Mouse (Mus musculus): ENCODE measurements around the gene Nostrin. TPM values are rescaled to one million over a fixed set of nuclear protein-coding genes. Genes with fewer than 3 reads are reported as not detected.

Gene Nostrin
- polyA plus RNA-seq, 1 experiment from 2014 or later, result 2.4 TPM

DNA sequence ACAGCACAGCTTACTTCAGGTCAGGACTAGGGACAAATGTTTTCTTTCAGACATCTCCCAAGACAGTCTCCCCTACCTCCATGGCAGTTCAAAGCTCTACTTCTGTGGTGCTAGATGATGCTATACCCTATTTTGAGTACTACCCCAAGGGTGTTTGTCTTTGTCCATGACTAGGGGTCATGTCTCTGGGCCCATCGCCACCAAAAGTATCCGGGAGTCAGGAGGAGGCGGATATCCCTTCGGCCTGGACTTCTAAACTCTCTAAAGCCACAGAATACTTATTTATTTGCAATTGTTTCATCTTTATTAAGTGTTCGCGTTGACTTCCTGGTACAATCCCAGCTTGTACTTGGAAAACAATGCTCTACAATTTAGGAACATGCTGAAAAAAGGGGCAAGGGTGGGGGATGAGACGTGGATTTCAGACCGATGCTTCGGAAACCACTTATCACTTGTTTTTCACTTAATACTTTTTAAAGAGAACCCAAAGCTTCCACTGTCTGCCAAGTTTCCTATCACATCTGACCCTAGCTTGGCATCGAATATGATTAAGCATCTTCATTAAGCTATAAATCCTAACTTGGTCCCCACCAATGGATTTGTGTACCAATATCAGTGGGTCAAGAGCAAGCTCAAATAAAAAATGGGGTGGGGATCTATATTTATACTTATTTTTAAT is 1.9 kb downstream of the Nostrin start:
- H3K9ac ChIP-seq (ENCODE audit: low read depth, low read length), result no peak overlapping the region
- no peak overlapping the region for H3K27ac ChIP-seq (ENCODE audit: low read depth, low read length)
- H3K4me3 ChIP-seq (ENCODE audit: low read length), result no peak overlapping the region
- no peak for ATAC-seq
- H3K4me2 ChIP-seq (ENCODE audit: low read length), result no peak overlapping the region
- H3K27me3 ChIP-seq (replicated peaks; ENCODE audit: control insufficient read depth, insufficient read depth, low read length), result no peaks in the 10 kb centered on the region
- no peaks in the 10 kb centered on the region for H3K4me1 ChIP-seq (ENCODE audit: control insufficient read depth, insufficient read depth, low read depth, low read length)
- 87% methylated on average over 10 of the region's 10 CpGs for WGBS
- H3K9me3 ChIP-seq (ENCODE audit: control insufficient read depth, low read length), result no peaks in the 10 kb centered on the region
- H3K36me3 ChIP-seq (ENCODE audit: control insufficient read depth, insufficient read depth, low read length), result no peaks in the 10 kb centered on the region

- 57% methylated on average over 4 of the region's 4 CpGs for WGBS
- Histone ChIP-seq H3K9me3 (ENCODE audit: control insufficient read depth, low read length) (no peaks in the 10 kb centered on the region), H3K4me3 (ENCODE audit: low read length) (no peak overlapping the region), H3K27me3 (replicated peaks; ENCODE audit: control insufficient read depth, insufficient read depth, low read length) (no peaks in the 10 kb centered on the region), H3K4me1 (ENCODE audit: control insufficient read depth, insufficient read depth, low read depth, low read length) (no peaks in the 10 kb centered on the region), H3K36me3 (ENCODE audit: control insufficient read depth, insufficient read depth, low read length) (no peaks in the 10 kb centered on the region), H3K9ac (ENCODE audit: low read depth, low read length) (no peak overlapping the region), H3K4me2 (ENCODE audit: low read length) (no peak overlapping the region), H3K27ac (ENCODE audit: low read depth, low read length) (no peak overlapping the region)
- ATAC-seq, result no peak
Observed at GRCm38 (mm10) chr2:69138759-69139158, 3.2 kb downstream of the Nostrin start.

GRCm38 (mm10) chr2:69140215-69140614 is 4.6 kb downstream of the Nostrin start:
- 64% methylated on average over 2 of the region's 2 CpGs for WGBS
- no peak for ATAC-seq

DNA sequence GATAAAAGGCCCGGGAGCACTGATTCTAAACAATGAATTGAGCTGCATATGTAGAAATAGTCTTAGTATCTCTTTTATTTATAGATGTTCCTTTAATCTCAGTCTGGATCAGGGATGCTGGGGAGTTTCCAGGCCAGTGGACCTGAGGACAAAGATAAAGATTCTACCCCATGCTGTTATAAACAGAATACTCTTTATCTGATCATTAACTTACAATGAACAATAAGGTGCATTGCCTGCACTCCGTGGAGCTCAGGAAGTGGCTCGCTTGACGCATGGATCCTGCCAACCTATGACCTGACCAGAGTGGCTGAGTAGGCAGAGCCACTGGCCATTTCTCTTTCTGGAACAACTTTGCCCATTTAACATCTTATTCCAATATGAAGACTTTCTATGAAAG is 5.2 kb downstream of the Nostrin start:
- 55% methylated on average over 4 of the region's 4 CpGs for WGBS

More at GRCm38 (mm10) chr2:69140215-69140614, 4.6 kb downstream of the Nostrin start:
- Histone ChIP-seq H3K9me3 (ENCODE audit: control insufficient read depth, low read length) (no peaks in the 10 kb centered on the region), H3K4me2 (ENCODE audit: low read length) (no peak overlapping the region), H3K27me3 (replicated peaks; ENCODE audit: control insufficient read depth, insufficient read depth, low read length) (no peaks in the 10 kb centered on the region), H3K9ac (ENCODE audit: low read depth, low read length) (no peak overlapping the region), H3K36me3 (ENCODE audit: control insufficient read depth, insufficient read depth, low read length) (no peaks in the 10 kb centered on the region), H3K27ac (ENCODE audit: low read depth, low read length) (no peak overlapping the region), H3K4me3 (ENCODE audit: low read length) (no peak overlapping the region), H3K4me1 (ENCODE audit: control insufficient read depth, insufficient read depth, low read depth, low read length) (no peaks in the 10 kb centered on the region)

GRCm38 (mm10) chr2:69148691-69149090 is 13.1 kb downstream of the Nostrin start:
- Histone ChIP-seq H3K4me2 (ENCODE audit: low read length) (no peak overlapping the region), H3K9me3 (ENCODE audit: control insufficient read depth, low read length) (no peaks in the 10 kb centered on the region), H3K9ac (ENCODE audit: low read depth, low read length) (no peak overlapping the region), H3K36me3 (ENCODE audit: control insufficient read depth, insufficient read depth, low read length) (no peaks in the 10 kb centered on the region), H3K27ac (ENCODE audit: low read depth, low read length) (no peak overlapping the region), H3K4me1 (ENCODE audit: control insufficient read depth, insufficient read depth, low read depth, low read length) (no peaks in the 10 kb centered on the region), H3K4me3 (ENCODE audit: low read length) (no peak overlapping the region), H3K27me3 (replicated peaks; ENCODE audit: control insufficient read depth, insufficient read depth, low read length) (no peaks in the 10 kb centered on the region)
- 74% methylated on average over 3 of the region's 3 CpGs for WGBS
- no peak for ATAC-seq

More for the DNA sequence above, 5.2 kb downstream of the Nostrin start:
- no peak for ATAC-seq
- Histone ChIP-seq H3K9me3 (ENCODE audit: control insufficient read depth, low read length) (no peaks in the 10 kb centered on the region), H3K4me3 (ENCODE audit: low read length) (no peak overlapping the region), H3K4me2 (ENCODE audit: low read length) (no peak overlapping the region), H3K9ac (ENCODE audit: low read depth, low read length) (no peak overlapping the region), H3K27me3 (replicated peaks; ENCODE audit: control insufficient read depth, insufficient read depth, low read length) (no peaks in the 10 kb centered on the region), H3K36me3 (ENCODE audit: control insufficient read depth, insufficient read depth, low read length) (no peaks in the 10 kb centered on the region), H3K27ac (ENCODE audit: low read depth, low read length) (no peak overlapping the region), H3K4me1 (ENCODE audit: control insufficient read depth, insufficient read depth, low read depth, low read length) (no peaks in the 10 kb centered on the region)

GRCm38 (mm10) chr2:69149154-69149553 is 13.6 kb downstream of the Nostrin start:
- Histone ChIP-seq H3K4me3 (ENCODE audit: low read length) (no peak overlapping the region), H3K9ac (ENCODE audit: low read depth, low read length) (no peak overlapping the region), H3K27me3 (replicated peaks; ENCODE audit: control insufficient read depth, insufficient read depth, low read length) (no peaks in the 10 kb centered on the region), H3K9me3 (ENCODE audit: control insufficient read depth, low read length) (no peaks in the 10 kb centered on the region), H3K36me3 (ENCODE audit: control insufficient read depth, insufficient read depth, low read length) (no peaks in the 10 kb centered on the region), H3K27ac (ENCODE audit: low read depth, low read length) (no peak overlapping the region), H3K4me2 (ENCODE audit: low read length) (no peak overlapping the region), H3K4me1 (ENCODE audit: control insufficient read depth, insufficient read depth, low read depth, low read length) (no peaks in the 10 kb centered on the region)
- no peak for ATAC-seq
- WGBS, result 91% methylated on average over 10 of the region's 10 CpGs

GRCm38 (mm10) chr2:69150841-69151240 is 15.2 kb downstream of the Nostrin start:
- Histone ChIP-seq H3K4me1 (ENCODE audit: control insufficient read depth, insufficient read depth, low read depth, low read length) (no peaks in the 10 kb centered on the region), H3K9ac (ENCODE audit: low read depth, low read length) (no peak overlapping the region), H3K9me3 (ENCODE audit: control insufficient read depth, low read length) (no peaks in the 10 kb centered on the region), H3K4me3 (ENCODE audit: low read length) (no peak overlapping the region), H3K4me2 (ENCODE audit: low read length) (no peak overlapping the region), H3K27ac (ENCODE audit: low read depth, low read length) (no peak overlapping the region), H3K36me3 (ENCODE audit: control insufficient read depth, insufficient read depth, low read length) (no peaks in the 10 kb centered on the region), H3K27me3 (replicated peaks; ENCODE audit: control insufficient read depth, insufficient read depth, low read length) (no peaks in the 10 kb centered on the region)
- WGBS, result 82% methylated on average over 5 of the region's 5 CpGs
- no peak for ATAC-seq

DNA sequence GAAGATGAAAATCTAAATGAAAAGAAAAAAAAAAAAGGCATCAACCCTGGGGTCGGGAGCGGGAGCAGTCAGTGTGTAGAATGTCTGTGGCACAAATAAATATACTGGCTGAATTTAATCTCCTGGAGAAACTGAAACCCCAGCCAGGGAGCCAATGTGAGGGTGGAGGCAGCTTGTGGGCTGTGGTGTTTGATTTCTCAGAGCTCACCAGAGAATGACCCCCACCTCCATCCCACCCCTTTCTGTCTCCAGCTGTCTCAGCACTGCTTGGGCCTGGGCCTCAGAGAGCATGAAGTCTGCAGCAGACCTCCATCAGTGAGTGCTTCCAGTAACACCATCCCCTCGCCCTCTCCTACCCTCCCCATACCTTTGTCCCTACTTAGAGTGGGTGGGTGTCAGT is 20.3 kb downstream of the Nostrin start:
- ATAC-seq, result no peak
- Histone ChIP-seq H3K27ac (ENCODE audit: low read depth, low read length) (no peak overlapping the region), H3K27me3 (replicated peaks; ENCODE audit: control insufficient read depth, insufficient read depth, low read length) (no peaks in the 10 kb centered on the region), H3K4me3 (ENCODE audit: low read length) (no peak overlapping the region), H3K36me3 (ENCODE audit: control insufficient read depth, insufficient read depth, low read length) (no peaks in the 10 kb centered on the region), H3K9me3 (ENCODE audit: control insufficient read depth, low read length) (no peaks in the 10 kb centered on the region), H3K4me1 (ENCODE audit: control insufficient read depth, insufficient read depth, low read depth, low read length) (no peaks in the 10 kb centered on the region), H3K9ac (ENCODE audit: low read depth, low read length) (no peak overlapping the region), H3K4me2 (ENCODE audit: low read length) (no peak overlapping the region)
- 76% methylated on average over 3 of the region's 3 CpGs for WGBS

DNA sequence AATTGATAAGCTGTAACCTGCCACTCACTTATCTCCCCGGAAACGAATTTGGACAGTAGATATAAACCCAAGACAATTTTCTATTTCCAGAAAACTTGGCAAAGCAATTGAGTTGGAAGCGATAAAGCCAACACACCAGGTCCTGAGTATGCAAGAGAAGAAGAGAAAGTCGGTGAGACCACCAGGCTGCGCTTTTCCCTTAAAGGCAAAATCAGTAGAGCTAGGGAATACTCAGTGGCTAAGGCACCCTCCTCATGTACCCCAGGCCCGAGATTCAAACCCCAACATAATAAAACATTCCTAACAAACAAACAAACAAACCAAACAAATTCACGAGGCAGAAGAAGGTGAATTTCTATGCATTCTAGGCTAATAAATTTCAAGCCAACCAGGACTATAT is 20.7 kb downstream of the Nostrin start:
- no peak for ATAC-seq

DNA sequence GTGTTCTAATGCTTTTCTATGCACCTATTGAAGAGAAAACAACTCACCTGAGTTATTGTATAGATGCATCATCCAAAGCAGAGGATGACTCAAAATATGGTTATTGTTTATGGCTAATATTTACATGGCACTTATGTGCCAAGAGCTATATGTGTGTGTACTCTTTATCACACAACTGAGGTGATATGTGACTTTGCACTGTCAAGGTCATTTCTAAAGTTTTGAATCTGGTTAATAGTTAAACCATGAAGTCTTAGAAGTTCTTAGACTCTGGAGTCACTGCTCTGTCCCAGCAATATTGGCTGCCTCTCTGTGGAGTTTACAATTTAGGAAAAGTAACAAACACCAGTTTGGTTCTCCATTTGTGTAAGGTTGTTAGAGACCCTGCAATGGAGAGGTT is 23.3 kb downstream of the Nostrin start:
- Histone ChIP-seq H3K9ac (ENCODE audit: low read depth, low read length) (no peak overlapping the region), H3K4me2 (ENCODE audit: low read length) (no peak overlapping the region), H3K36me3 (ENCODE audit: control insufficient read depth, insufficient read depth, low read length) (no peaks in the 10 kb centered on the region), H3K9me3 (ENCODE audit: control insufficient read depth, low read length) (no peaks in the 10 kb centered on the region), H3K27ac (ENCODE audit: low read depth, low read length) (no peak overlapping the region), H3K4me1 (ENCODE audit: control insufficient read depth, insufficient read depth, low read depth, low read length) (no peaks in the 10 kb centered on the region), H3K4me3 (ENCODE audit: low read length) (no peak overlapping the region), H3K27me3 (replicated peaks; ENCODE audit: control insufficient read depth, insufficient read depth, low read length) (no peaks in the 10 kb centered on the region)
- no peak for ATAC-seq

More for the DNA sequence above, 20.7 kb downstream of the Nostrin start:
- Histone ChIP-seq H3K27ac (ENCODE audit: low read depth, low read length) (no peak overlapping the region), H3K9me3 (ENCODE audit: control insufficient read depth, low read length) (no peaks in the 10 kb centered on the region), H3K9ac (ENCODE audit: low read depth, low read length) (no peak overlapping the region), H3K4me2 (ENCODE audit: low read length) (no peak overlapping the region), H3K4me3 (ENCODE audit: low read length) (no peak overlapping the region), H3K27me3 (replicated peaks; ENCODE audit: control insufficient read depth, insufficient read depth, low read length) (no peaks in the 10 kb centered on the region), H3K4me1 (ENCODE audit: control insufficient read depth, insufficient read depth, low read depth, low read length) (no peaks in the 10 kb centered on the region), H3K36me3 (ENCODE audit: control insufficient read depth, insufficient read depth, low read length) (no peaks in the 10 kb centered on the region)
- 69% methylated on average over 7 of the region's 7 CpGs for WGBS

All from hindbrain, embryonic 16.5 days (tissue).